Mouse (Mus musculus): ENCODE measurements around the gene Flt1. TPM values are rescaled to one million over a fixed set of nuclear protein-coding genes. Genes with fewer than 3 reads are reported as not detected.

Gene Flt1
- polyA plus RNA-seq, 1 experiment from 2014 or later = 20.4 TPM

GRCm38 (mm10) chr5:147716697-147717217, 9.1 kb downstream of the Flt1 start:
- H3K27ac ChIP-seq (ENCODE audit: low read depth, low read length) = no peak overlapping the region
- no peak for ATAC-seq (replicated peaks; ENCODE audit: insufficient number of reproducible peaks, low FRiP score, low TSS enrichment)
- H3K27me3 ChIP-seq (ENCODE audit: control insufficient read depth, insufficient read depth, low read length) = peaks cover 11% of the 10 kb centered on the region
- H3K4me1 ChIP-seq (ENCODE audit: control insufficient read depth, insufficient read depth, low read length) = 0 out of 2 replicates have a peak, but pooled peaks cover 2% of the 10 kb centered on the region
- H3K9ac ChIP-seq (ENCODE audit: low read depth, low read length) = no peak overlapping the region
- H3K9me3 ChIP-seq (replicated peaks; ENCODE audit: control insufficient read depth, low read length) = no peaks in the 10 kb centered on the region
- WGBS (ENCODE audit: insufficient replicate concordance) = 62% methylated on average over 15 of the region's 15 CpGs
- no peaks in the 10 kb centered on the region for H3K36me3 ChIP-seq (ENCODE audit: control insufficient read depth, insufficient read depth, low read length)
- no peak overlapping the region for H3K4me3 ChIP-seq (ENCODE audit: low read depth, low read length)
- H3K4me2 ChIP-seq = no peak overlapping the region

- no peak overlapping the region for H3K4me2 ChIP-seq
- peaks cover 7% of the 10 kb centered on the region for H3K27me3 ChIP-seq (ENCODE audit: control insufficient read depth, insufficient read depth, low read length)
- no peaks in the 10 kb centered on the region for H3K4me1 ChIP-seq (ENCODE audit: control insufficient read depth, insufficient read depth, low read length)
- H3K4me3 ChIP-seq (ENCODE audit: low read depth, low read length) = no peak overlapping the region
- no peak for ATAC-seq (replicated peaks; ENCODE audit: insufficient number of reproducible peaks, low FRiP score, low TSS enrichment)
- H3K27ac ChIP-seq (ENCODE audit: low read depth, low read length) = no peak overlapping the region
- WGBS (ENCODE audit: insufficient replicate concordance) = 82% methylated on average over 9 of the region's 9 CpGs
- H3K9me3 ChIP-seq (replicated peaks; ENCODE audit: control insufficient read depth, low read length) = no peaks in the 10 kb centered on the region
- no peak overlapping the region for H3K9ac ChIP-seq (ENCODE audit: low read depth, low read length)
- H3K36me3 ChIP-seq (ENCODE audit: control insufficient read depth, insufficient read depth, low read length) = no peaks in the 10 kb centered on the region
Measured at GRCm38 (mm10) chr5:147716276-147716675, 9.5 kb downstream of the Flt1 start.

GRCm38 (mm10) chr5:147715391-147715790, 10.4 kb downstream of the Flt1 start:
- ATAC-seq (replicated peaks; ENCODE audit: insufficient number of reproducible peaks, low FRiP score, low TSS enrichment) = no peak; the same call in 1 of the 2 replicates
- H3K36me3 ChIP-seq (ENCODE audit: control insufficient read depth, insufficient read depth, low read length) = no peaks in the 10 kb centered on the region
- no peak overlapping the region for H3K4me3 ChIP-seq (ENCODE audit: low read depth, low read length)
- H3K9me3 ChIP-seq (replicated peaks; ENCODE audit: control insufficient read depth, low read length) = no peaks in the 10 kb centered on the region
- 56% methylated on average over 13 of the region's 13 CpGs for WGBS (ENCODE audit: insufficient replicate concordance)
- no peak overlapping the region for H3K27ac ChIP-seq (ENCODE audit: low read depth, low read length)
- no peaks in the 10 kb centered on the region for H3K4me1 ChIP-seq (ENCODE audit: control insufficient read depth, insufficient read depth, low read length)
- peaks cover 3% of the 10 kb centered on the region; the same call in 1 of the 2 replicates for H3K27me3 ChIP-seq (ENCODE audit: control insufficient read depth, insufficient read depth, low read length)
- H3K9ac ChIP-seq (ENCODE audit: low read depth, low read length) = no peak overlapping the region
- no peak overlapping the region for H3K4me2 ChIP-seq

GRCm38 (mm10) chr5:147708500-147708899, 17.3 kb downstream of the Flt1 start:
- ATAC-seq (replicated peaks; ENCODE audit: insufficient number of reproducible peaks, low FRiP score, low TSS enrichment) = no peak
- H3K36me3 ChIP-seq (ENCODE audit: control insufficient read depth, insufficient read depth, low read length) = no peaks in the 10 kb centered on the region
- no peaks in the 10 kb centered on the region for H3K4me1 ChIP-seq (ENCODE audit: control insufficient read depth, insufficient read depth, low read length)
- no peak overlapping the region for H3K4me2 ChIP-seq
- H3K27me3 ChIP-seq (ENCODE audit: control insufficient read depth, insufficient read depth, low read length) = no peaks in the 10 kb centered on the region
- H3K9me3 ChIP-seq (replicated peaks; ENCODE audit: control insufficient read depth, low read length) = no peaks in the 10 kb centered on the region
- H3K9ac ChIP-seq (ENCODE audit: low read depth, low read length) = no peak overlapping the region
- H3K4me3 ChIP-seq (ENCODE audit: low read depth, low read length) = no peak overlapping the region
- H3K27ac ChIP-seq (ENCODE audit: low read depth, low read length) = no peak overlapping the region
- whole genome bisulfite sequencing (ENCODE audit: insufficient replicate concordance) = 52% methylated on average over 4 of the region's 4 CpGs

GRCm38 (mm10) chr5:147707479-147707878, 18.3 kb downstream of the Flt1 start:
- no peak overlapping the region for H3K27ac ChIP-seq (ENCODE audit: low read depth, low read length)
- H3K9me3 ChIP-seq (replicated peaks; ENCODE audit: control insufficient read depth, low read length) = no peaks in the 10 kb centered on the region
- H3K4me2 ChIP-seq = no peak overlapping the region
- no peaks in the 10 kb centered on the region for H3K27me3 ChIP-seq (ENCODE audit: control insufficient read depth, insufficient read depth, low read length)
- H3K36me3 ChIP-seq (ENCODE audit: control insufficient read depth, insufficient read depth, low read length) = no peaks in the 10 kb centered on the region
- no peaks in the 10 kb centered on the region for H3K4me1 ChIP-seq (ENCODE audit: control insufficient read depth, insufficient read depth, low read length)
- H3K4me3 ChIP-seq (ENCODE audit: low read depth, low read length) = no peak overlapping the region
- ATAC-seq (replicated peaks; ENCODE audit: insufficient number of reproducible peaks, low FRiP score, low TSS enrichment) = no peak
- 30% methylated on average over 4 of the region's 4 CpGs for WGBS (ENCODE audit: insufficient replicate concordance)
- no peak overlapping the region for H3K9ac ChIP-seq (ENCODE audit: low read depth, low read length)

GRCm38 (mm10) chr5:147704890-147705289, 20.9 kb downstream of the Flt1 start:
- H3K9me3 ChIP-seq (replicated peaks; ENCODE audit: control insufficient read depth, low read length) = no peaks in the 10 kb centered on the region
- no peaks in the 10 kb centered on the region for H3K36me3 ChIP-seq (ENCODE audit: control insufficient read depth, insufficient read depth, low read length)
- H3K27ac ChIP-seq (ENCODE audit: low read depth, low read length) = no peak overlapping the region
- H3K27me3 ChIP-seq (ENCODE audit: control insufficient read depth, insufficient read depth, low read length) = no peaks in the 10 kb centered on the region
- no peak overlapping the region for H3K4me2 ChIP-seq
- no peak overlapping the region for H3K9ac ChIP-seq (ENCODE audit: low read depth, low read length)
- H3K4me1 ChIP-seq (ENCODE audit: control insufficient read depth, insufficient read depth, low read length) = no peaks in the 10 kb centered on the region
- H3K4me3 ChIP-seq (ENCODE audit: low read depth, low read length) = no peak overlapping the region
- 59% methylated on average over 4 of the region's 4 CpGs for WGBS (ENCODE audit: insufficient replicate concordance)
- no peak for ATAC-seq (replicated peaks; ENCODE audit: insufficient number of reproducible peaks, low FRiP score, low TSS enrichment)

GRCm38 (mm10) chr5:147702423-147702822, 23.4 kb downstream of the Flt1 start:
- H3K9ac ChIP-seq (ENCODE audit: low read depth, low read length) = no peak overlapping the region
- no peak overlapping the region for H3K27ac ChIP-seq (ENCODE audit: low read depth, low read length)
- H3K9me3 ChIP-seq (replicated peaks; ENCODE audit: control insufficient read depth, low read length) = no peaks in the 10 kb centered on the region
- no peak overlapping the region for H3K4me3 ChIP-seq (ENCODE audit: low read depth, low read length)
- no peaks in the 10 kb centered on the region for H3K4me1 ChIP-seq (ENCODE audit: control insufficient read depth, insufficient read depth, low read length)
- 74% methylated on average over 5 of the region's 5 CpGs for WGBS (ENCODE audit: insufficient replicate concordance)
- H3K27me3 ChIP-seq (ENCODE audit: control insufficient read depth, insufficient read depth, low read length) = no peaks in the 10 kb centered on the region
- no peak overlapping the region for H3K4me2 ChIP-seq
- no peak for ATAC-seq (replicated peaks; ENCODE audit: insufficient number of reproducible peaks, low FRiP score, low TSS enrichment)
- H3K36me3 ChIP-seq (ENCODE audit: control insufficient read depth, insufficient read depth, low read length) = no peaks in the 10 kb centered on the region

GRCm38 (mm10) chr5:147701024-147701423, 24.8 kb downstream of the Flt1 start:
- Histone ChIP-seq H3K9ac (ENCODE audit: low read depth, low read length) (no peak overlapping the region), H3K9me3 (replicated peaks; ENCODE audit: control insufficient read depth, low read length) (no peaks in the 10 kb centered on the region), H3K27me3 (ENCODE audit: control insufficient read depth, insufficient read depth, low read length) (no peaks in the 10 kb centered on the region), H3K4me2 (no peak overlapping the region), H3K27ac (ENCODE audit: low read depth, low read length) (no peak overlapping the region), H3K4me3 (ENCODE audit: low read depth, low read length) (no peak overlapping the region), H3K36me3 (ENCODE audit: control insufficient read depth, insufficient read depth, low read length) (no peaks in the 10 kb centered on the region), H3K4me1 (ENCODE audit: control insufficient read depth, insufficient read depth, low read length) (no peaks in the 10 kb centered on the region)
- 88% methylated on average over 3 of the region's 3 CpGs for WGBS (ENCODE audit: insufficient replicate concordance)
- no peak for ATAC-seq (replicated peaks; ENCODE audit: insufficient number of reproducible peaks, low FRiP score, low TSS enrichment)

- H3K4me3 ChIP-seq (ENCODE audit: low read depth, low read length) = no peak overlapping the region
- H3K27ac ChIP-seq (ENCODE audit: low read depth, low read length) = no peak overlapping the region
- H3K27me3 ChIP-seq (ENCODE audit: control insufficient read depth, insufficient read depth, low read length) = no peaks in the 10 kb centered on the region
- H3K4me2 ChIP-seq = peak overlapping the region; percentile 1; the same call in 1 of the 2 replicates
- H3K4me1 ChIP-seq (ENCODE audit: control insufficient read depth, insufficient read depth, low read length) = no peaks in the 10 kb centered on the region
- no peak overlapping the region for H3K9ac ChIP-seq (ENCODE audit: low read depth, low read length)
- H3K9me3 ChIP-seq (replicated peaks; ENCODE audit: control insufficient read depth, low read length) = no peaks in the 10 kb centered on the region
- no peak for ATAC-seq (replicated peaks; ENCODE audit: insufficient number of reproducible peaks, low FRiP score, low TSS enrichment)
- 48% methylated on average over 13 of the region's 13 CpGs for WGBS (ENCODE audit: insufficient replicate concordance)
- H3K36me3 ChIP-seq (ENCODE audit: control insufficient read depth, insufficient read depth, low read length) = no peaks in the 10 kb centered on the region
Measured at GRCm38 (mm10) chr5:147698044-147698443, 27.8 kb downstream of the Flt1 start.

Measured in heart, embryonic 11.5 days (tissue).